ENCODE assay signal across 10 mouse cellular contexts in the genomic region with DNA sequence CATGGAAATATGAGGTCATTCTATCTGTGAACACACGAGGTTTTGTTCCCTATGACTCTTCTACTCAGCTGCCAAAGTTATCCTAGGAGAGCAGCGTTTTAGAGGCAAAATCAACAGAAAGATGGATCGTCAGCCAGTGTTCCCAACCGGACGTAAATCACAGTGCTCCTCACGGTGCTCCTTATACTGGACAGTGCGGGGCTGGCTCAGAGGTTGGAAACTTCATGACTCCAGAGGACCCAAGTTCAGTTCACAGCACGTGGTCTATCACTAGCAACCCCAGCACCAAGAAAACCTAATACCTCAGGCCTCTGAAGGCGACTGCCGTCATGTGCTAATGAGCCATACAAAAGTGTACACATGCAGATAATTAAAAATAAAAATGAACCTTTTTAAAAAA.
"Had no signal": no experiment of that assay in that cellular context is flagged by ENCODE, and none has a peak within 500 bp of the region (broad histone marks: within the 10 kb centered on the region; RNA-seq: fewer than 3 reads in every experiment).

No protein-coding gene starts in this region.

- H3K36me3 ChIP-seq: kidney, embryonic 15.5 days; limb, embryonic 13.5 days had no signal

- H3K9ac ChIP-seq: kidney, embryonic 15.5 days; limb, embryonic 13.5 days; liver, embryonic 14.5 days had no signal

- DNase-seq: kidney, postnatal 14 days; left cerebral cortex, postnatal 4 days; right cerebral cortex, postnatal 4 days; spleen, adult 18-20 months; thymus, adult 18-20 months; thymus, postnatal 14 days had no signal

- H3K9me3 ChIP-seq: kidney, embryonic 15.5 days; limb, embryonic 13.5 days had no signal

- H3K4me2 ChIP-seq: kidney, embryonic 15.5 days; limb, embryonic 13.5 days had no signal

- H3K27ac ChIP-seq: kidney, embryonic 15.5 days; limb, embryonic 13.5 days; liver, embryonic 14.5 days had no signal

- H3K4me3 ChIP-seq: kidney, embryonic 15.5 days; limb, embryonic 13.5 days; myocyte had no signal

- H3K27me3 ChIP-seq: kidney, embryonic 15.5 days; limb, embryonic 13.5 days had no signal
